Mouse (Mus musculus): ENCODE data around the gene Hist2h2aa1. TPM values are rescaled to one million over a fixed set of nuclear protein-coding genes. Genes with fewer than 3 reads are reported as not detected.
A peak's percentile ranks its signal among the peaks of the same experiment; 100 is the strongest.
"Not testable (repeated sequence)": the region's sequence is repeated elsewhere in the genome, so short reads cannot be mapped to it uniquely, and the experiment has no call there.

Gene Hist2h2aa1
- 9.7 and 17.4 TPM in 2 replicates for polyA plus RNA-seq (2014; fragmentation: Nextera tagmentation; extraction: Ambion mirVana)

GRCm38 (mm10) chr3:96245003-96245886 is at the start of gene Hist2h2aa1:
Gene Hist2h2aa1, plus strand, starts transcription at chr3:96245497.
- H3K27me3 ChIP-seq (ENCODE audit: control insufficient read depth, insufficient read depth, low read length); H3K9me3 ChIP-seq (ENCODE audit: control insufficient read depth, low read length); H3K36me3 ChIP-seq (ENCODE audit: control insufficient read depth, insufficient read depth, low read length): not testable (repeated sequence)
- ATAC-seq (ENCODE audit: low read depth) = peak; percentile 92
- under 1% methylated on average over 22 of the region's 88 CpGs for WGBS
- Histone ChIP-seq H3K4me1 (ENCODE audit: control insufficient read depth, insufficient read depth, low read length) (peaks cover 12% of the 10 kb centered on the region), H3K27ac (ENCODE audit: low read depth, low read length) (peak within 1 kb of the TSS; percentile 92), H3K4me2 (ENCODE audit: low read depth, low read length) (peak within 1 kb of the TSS; percentile 57), H3K9ac (replicated peaks; ENCODE audit: low read depth, low read length) (peak within 1 kb of the TSS; percentile 62), H3K4me3 (ENCODE audit: low read depth, low read length) (peak within 1 kb of the TSS; percentile 42)

DNA sequence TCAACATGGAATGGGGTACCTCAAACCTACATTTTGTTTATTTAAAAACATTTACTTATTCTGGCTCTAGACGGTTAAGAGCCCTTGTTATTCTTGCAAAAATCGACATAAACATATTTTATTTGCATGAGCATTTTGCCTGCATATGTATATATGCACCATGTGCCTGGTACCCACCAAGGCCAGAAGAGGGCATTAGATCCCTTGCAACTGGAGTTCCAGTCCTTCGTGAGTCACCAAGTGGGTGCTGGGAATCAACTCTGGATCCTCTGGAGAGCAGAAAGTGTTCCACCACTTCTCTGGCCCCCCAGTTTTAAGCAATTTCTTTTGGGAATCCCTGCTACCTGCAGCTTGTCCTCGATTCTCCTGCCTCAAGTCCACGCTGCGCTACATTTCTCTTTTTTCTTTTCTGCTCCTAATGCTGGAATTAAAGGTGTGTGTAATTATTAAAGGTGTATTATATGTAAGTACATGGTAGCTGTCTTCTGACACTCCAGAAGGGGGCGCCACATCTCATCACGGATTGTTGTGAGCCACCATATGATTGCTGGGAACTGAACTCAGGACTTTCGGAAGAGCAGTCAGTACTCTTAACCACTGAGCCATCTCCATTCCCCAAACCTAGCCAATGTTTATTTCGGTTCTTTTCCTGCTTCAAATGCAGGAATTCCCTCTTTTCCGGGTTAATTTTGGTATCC is 49.5 kb upstream of the Hist2h2aa1 start:
- H3K27ac ChIP-seq (ENCODE audit: low read depth, low read length) = no peak overlapping the region; the same call in 1 of the 2 replicates
- no peak overlapping the region for H3K9ac ChIP-seq (replicated peaks; ENCODE audit: low read depth, low read length)
- H3K4me3 ChIP-seq (ENCODE audit: low read depth, low read length) = no peak overlapping the region
- peaks cover 11% of the 10 kb centered on the region; the same call in 1 of the 2 replicates for H3K4me1 ChIP-seq (ENCODE audit: control insufficient read depth, insufficient read depth, low read length)
- no peak for ATAC-seq (ENCODE audit: low read depth)
- no peaks in the 10 kb centered on the region for H3K27me3 ChIP-seq (ENCODE audit: control insufficient read depth, insufficient read depth, low read length)
- 96% methylated on average over 11 of the region's 11 CpGs for WGBS
- peaks cover 21% of the 10 kb centered on the region; the same call in 1 of the 2 replicates for H3K36me3 ChIP-seq (ENCODE audit: control insufficient read depth, insufficient read depth, low read length)
- no peaks in the 10 kb centered on the region for H3K9me3 ChIP-seq (ENCODE audit: control insufficient read depth, low read length)
- H3K4me2 ChIP-seq (ENCODE audit: low read depth, low read length) = peak overlapping the region; percentile 95; the same call in 1 of the 2 replicates

DNA sequence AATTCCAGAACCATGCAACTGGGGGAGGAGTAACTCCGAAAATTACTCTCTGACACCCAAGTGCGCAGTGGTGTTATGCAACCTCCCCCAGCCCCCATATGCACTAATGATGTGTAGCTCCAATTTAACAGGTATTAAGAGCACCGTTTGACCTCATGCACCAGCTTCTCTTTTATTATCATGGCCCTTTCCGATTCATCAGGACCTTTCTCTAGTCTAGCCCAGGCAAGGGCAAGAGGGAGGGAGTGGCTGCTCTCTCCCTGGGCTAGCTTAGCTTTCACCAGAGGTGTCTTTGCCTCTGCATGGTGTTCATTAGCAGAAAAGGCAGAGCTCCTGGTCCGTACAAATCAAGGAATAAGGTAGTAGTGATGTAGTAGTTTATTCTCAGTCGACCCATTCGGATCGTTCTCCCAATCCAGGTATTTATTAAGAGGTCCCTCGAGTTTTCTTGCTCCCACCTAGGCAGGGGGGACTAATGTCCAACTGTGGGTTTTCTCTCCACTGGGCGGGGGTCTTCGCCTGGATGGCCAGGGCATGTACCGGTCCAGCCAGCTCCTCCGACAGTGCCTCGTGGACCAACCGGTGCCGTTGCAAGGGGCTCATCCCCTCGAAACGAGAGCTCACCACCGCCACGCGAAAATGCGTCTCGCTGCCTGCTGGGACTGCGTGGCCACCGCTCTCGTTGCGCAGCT is 48.7 kb upstream of the Hist2h2aa1 start:
- 18% methylated on average over 27 of the region's 27 CpGs for WGBS
- peaks cover 11% of the 10 kb centered on the region; the same call in 1 of the 2 replicates for H3K4me1 ChIP-seq (ENCODE audit: control insufficient read depth, insufficient read depth, low read length)
- peak overlapping the region; percentile 98 for H3K27ac ChIP-seq (ENCODE audit: low read depth, low read length)
- H3K9me3 ChIP-seq (ENCODE audit: control insufficient read depth, low read length) = no peaks in the 10 kb centered on the region
- H3K4me2 ChIP-seq (ENCODE audit: low read depth, low read length) = peak overlapping the region; percentile 95
- peaks cover 15% of the 10 kb centered on the region; the same call in 1 of the 2 replicates for H3K36me3 ChIP-seq (ENCODE audit: control insufficient read depth, insufficient read depth, low read length)
- peak overlapping the region; percentile 92 for H3K9ac ChIP-seq (replicated peaks; ENCODE audit: low read depth, low read length)
- 0 out of 2 replicates have a peak, but pooled peaks have one; percentile 3 for ATAC-seq (ENCODE audit: low read depth)
- H3K27me3 ChIP-seq (ENCODE audit: control insufficient read depth, insufficient read depth, low read length) = no peaks in the 10 kb centered on the region
- H3K4me3 ChIP-seq (ENCODE audit: low read depth, low read length) = peak overlapping the region; percentile 72

GRCm38 (mm10) chr3:96197129-96197749 is 48.1 kb upstream of the Hist2h2aa1 start:
- Histone ChIP-seq H3K9ac (replicated peaks; ENCODE audit: low read depth, low read length) (peak overlapping the region; percentile 92), H3K9me3 (ENCODE audit: control insufficient read depth, low read length) (no peaks in the 10 kb centered on the region), H3K36me3 (ENCODE audit: control insufficient read depth, insufficient read depth, low read length) (peaks cover 14% of the 10 kb centered on the region; the same call in 1 of the 2 replicates), H3K27me3 (ENCODE audit: control insufficient read depth, insufficient read depth, low read length) (no peaks in the 10 kb centered on the region), H3K4me1 (ENCODE audit: control insufficient read depth, insufficient read depth, low read length) (peaks cover 11% of the 10 kb centered on the region; the same call in 1 of the 2 replicates), H3K27ac (ENCODE audit: low read depth, low read length) (peak overlapping the region; percentile 98), H3K4me3 (ENCODE audit: low read depth, low read length) (peak overlapping the region; percentile 72), H3K4me2 (ENCODE audit: low read depth, low read length) (peak overlapping the region; percentile 95)
- under 1% methylated on average over 50 of the region's 50 CpGs for WGBS
- ATAC-seq (ENCODE audit: low read depth) = peak; percentile 95

GRCm38 (mm10) chr3:96198181-96198580 is 47.1 kb upstream of the Hist2h2aa1 start:
- Histone ChIP-seq H3K9ac (replicated peaks; ENCODE audit: low read depth, low read length) (peak overlapping the region; percentile 42), H3K4me2 (ENCODE audit: low read depth, low read length) (peak overlapping the region; percentile 95), H3K36me3 (ENCODE audit: control insufficient read depth, insufficient read depth, low read length) (peaks cover 7% of the 10 kb centered on the region; the same call in 1 of the 2 replicates), H3K27me3 (ENCODE audit: control insufficient read depth, insufficient read depth, low read length) (no peaks in the 10 kb centered on the region), H3K27ac (ENCODE audit: low read depth, low read length) (peak overlapping the region; percentile 55; the same call in 1 of the 2 replicates), H3K4me3 (ENCODE audit: low read depth, low read length) (peak overlapping the region; percentile 72), H3K9me3 (ENCODE audit: control insufficient read depth, low read length) (no peaks in the 10 kb centered on the region), H3K4me1 (ENCODE audit: control insufficient read depth, insufficient read depth, low read length) (peaks cover 11% of the 10 kb centered on the region; the same call in 1 of the 2 replicates)
- ATAC-seq (ENCODE audit: low read depth) = peak; percentile 36; the same call in 1 of the 2 replicates
- 1% methylated on average over 5 of the region's 6 CpGs for WGBS

GRCm38 (mm10) chr3:96198601-96199251 is 46.6 kb upstream of the Hist2h2aa1 start:
- peaks cover 11% of the 10 kb centered on the region; the same call in 1 of the 2 replicates for H3K4me1 ChIP-seq (ENCODE audit: control insufficient read depth, insufficient read depth, low read length)
- H3K27me3 ChIP-seq (ENCODE audit: control insufficient read depth, insufficient read depth, low read length); H3K9ac ChIP-seq (replicated peaks; ENCODE audit: low read depth, low read length); H3K4me3 ChIP-seq (ENCODE audit: low read depth, low read length); H3K9me3 ChIP-seq (ENCODE audit: control insufficient read depth, low read length); ATAC-seq (ENCODE audit: low read depth); H3K27ac ChIP-seq (ENCODE audit: low read depth, low read length); H3K36me3 ChIP-seq (ENCODE audit: control insufficient read depth, insufficient read depth, low read length); H3K4me2 ChIP-seq (ENCODE audit: low read depth, low read length): not testable (repeated sequence)
- 79% methylated on average over 3 of the region's 8 CpGs for WGBS

- Histone ChIP-seq H3K9ac (replicated peaks; ENCODE audit: low read depth, low read length) (no peak overlapping the region), H3K27me3 (ENCODE audit: control insufficient read depth, insufficient read depth, low read length) (no peaks in the 10 kb centered on the region), H3K27ac (ENCODE audit: low read depth, low read length) (no peak overlapping the region), H3K36me3 (ENCODE audit: control insufficient read depth, insufficient read depth, low read length) (no peaks in the 10 kb centered on the region), H3K9me3 (ENCODE audit: control insufficient read depth, low read length) (no peaks in the 10 kb centered on the region), H3K4me1 (ENCODE audit: control insufficient read depth, insufficient read depth, low read length) (peaks cover 11% of the 10 kb centered on the region; the same call in 1 of the 2 replicates), H3K4me3 (ENCODE audit: low read depth, low read length) (no peak overlapping the region), H3K4me2 (ENCODE audit: low read depth, low read length) (no peak overlapping the region)
- ATAC-seq (ENCODE audit: low read depth) = no peak
- 79% methylated on average over 2 of the region's 2 CpGs for WGBS
Measured at GRCm38 (mm10) chr3:96199731-96200130, 45.6 kb upstream of the Hist2h2aa1 start.

GRCm38 (mm10) chr3:96207819-96208218 is 37.5 kb upstream of the Hist2h2aa1 start:
- no peaks in the 10 kb centered on the region for H3K4me1 ChIP-seq (ENCODE audit: control insufficient read depth, insufficient read depth, low read length)
- H3K9ac ChIP-seq (replicated peaks; ENCODE audit: low read depth, low read length) = no peak overlapping the region
- no peaks in the 10 kb centered on the region for H3K36me3 ChIP-seq (ENCODE audit: control insufficient read depth, insufficient read depth, low read length)
- no peak for ATAC-seq (ENCODE audit: low read depth)
- no peak overlapping the region for H3K27ac ChIP-seq (ENCODE audit: low read depth, low read length)
- H3K9me3 ChIP-seq (ENCODE audit: control insufficient read depth, low read length) = no peaks in the 10 kb centered on the region
- no peak overlapping the region for H3K4me2 ChIP-seq (ENCODE audit: low read depth, low read length)
- H3K27me3 ChIP-seq (ENCODE audit: control insufficient read depth, insufficient read depth, low read length) = no peaks in the 10 kb centered on the region
- H3K4me3 ChIP-seq (ENCODE audit: low read depth, low read length) = no peak overlapping the region
- WGBS = 88% methylated on average over 3 of the region's 3 CpGs

Data from neural tube, embryonic 14.5 days (tissue).